Mouse (Mus musculus): ENCODE measurements at regions not wholly inside any gene's neighbourhood (a gene's known extent, or its start where the extent isn't known, plus 50 kb on each side); places are given as distances from the start of the nearest gene placed in this dataset.

GRCm38 (mm10) chr14:36691958-36692357 lies 276.6 kb downstream of the Ccser2 start:
- Histone ChIP-seq H3K27ac (replicated peaks) (no peak overlapping the region), H3K27me3 (replicated peaks; ENCODE audit: low read depth, poor library complexity, severe bottlenecking) (no peaks in the 10 kb centered on the region), H3K4me3 (no peak overlapping the region), H3K4me1 (no peaks in the 10 kb centered on the region), H3K9me3 (no peaks in the 10 kb centered on the region), H3K36me3 (replicated peaks) (no peaks in the 10 kb centered on the region)
- no peak for DNase-seq (ENCODE audit: low spot score)

GRCm38 (mm10) chr14:36691018-36691417 lies 277.6 kb downstream of the Ccser2 start:
- no peak for DNase-seq (ENCODE audit: low spot score)
- no peaks in the 10 kb centered on the region for H3K9me3 ChIP-seq
- H3K27me3 ChIP-seq (replicated peaks; ENCODE audit: low read depth, poor library complexity, severe bottlenecking) = no peaks in the 10 kb centered on the region
- H3K4me1 ChIP-seq = no peaks in the 10 kb centered on the region
- H3K36me3 ChIP-seq (replicated peaks) = no peaks in the 10 kb centered on the region
- 76% methylated on average over 2 of the region's 2 CpGs for WGBS
- H3K27ac ChIP-seq (replicated peaks) = no peak overlapping the region
- H3K4me3 ChIP-seq = no peak overlapping the region

- Histone ChIP-seq H3K36me3 (replicated peaks) (no peaks in the 10 kb centered on the region), H3K27me3 (replicated peaks; ENCODE audit: low read depth, poor library complexity, severe bottlenecking) (no peaks in the 10 kb centered on the region), H3K4me3 (no peak overlapping the region), H3K4me1 (no peaks in the 10 kb centered on the region), H3K9me3 (no peaks in the 10 kb centered on the region), H3K27ac (replicated peaks) (no peak overlapping the region)
- DNase-seq (ENCODE audit: low spot score) = no peak
- WGBS = 87% methylated on average over 1 of the region's 1 CpGs
Observed at GRCm38 (mm10) chr14:36658678-36659263, 309.8 kb downstream of the Ccser2 start.

GRCm38 (mm10) chr14:36658193-36658592 lies 310.4 kb downstream of the Ccser2 start:
- Histone ChIP-seq H3K36me3 (replicated peaks) (no peaks in the 10 kb centered on the region), H3K27ac (replicated peaks) (no peak overlapping the region), H3K4me1 (no peaks in the 10 kb centered on the region), H3K9me3 (no peaks in the 10 kb centered on the region), H3K4me3 (no peak overlapping the region), H3K27me3 (replicated peaks; ENCODE audit: low read depth, poor library complexity, severe bottlenecking) (no peaks in the 10 kb centered on the region)
- 81% methylated on average over 3 of the region's 3 CpGs for WGBS
- no peak for DNase-seq (ENCODE audit: low spot score)

- H3K9me3 ChIP-seq = no peaks in the 10 kb centered on the region
- H3K27me3 ChIP-seq (replicated peaks; ENCODE audit: low read depth, poor library complexity, severe bottlenecking) = no peaks in the 10 kb centered on the region
- H3K27ac ChIP-seq (replicated peaks) = no peak overlapping the region
- no peak overlapping the region for H3K4me3 ChIP-seq
- no peak for DNase-seq (ENCODE audit: low spot score)
- WGBS = 9% methylated on average over 6 of the region's 6 CpGs
- no peaks in the 10 kb centered on the region for H3K4me1 ChIP-seq
- H3K36me3 ChIP-seq (replicated peaks) = no peaks in the 10 kb centered on the region
Observed at GRCm38 (mm10) chr14:36652982-36653557, 315.5 kb downstream of the Ccser2 start.

GRCm38 (mm10) chr14:36651053-36651735 lies 317.4 kb downstream of the Ccser2 start:
- H3K4me3 ChIP-seq = no peak overlapping the region
- no peaks in the 10 kb centered on the region for H3K27me3 ChIP-seq (replicated peaks; ENCODE audit: low read depth, poor library complexity, severe bottlenecking)
- H3K4me1 ChIP-seq = no peaks in the 10 kb centered on the region
- no peak for DNase-seq (ENCODE audit: low spot score)
- no peaks in the 10 kb centered on the region for H3K9me3 ChIP-seq
- no peak overlapping the region for H3K27ac ChIP-seq (replicated peaks)
- WGBS = 72% methylated on average over 6 of the region's 6 CpGs
- H3K36me3 ChIP-seq (replicated peaks) = no peaks in the 10 kb centered on the region

- Histone ChIP-seq H3K36me3 (replicated peaks) (no peaks in the 10 kb centered on the region), H3K4me3 (no peak overlapping the region), H3K9me3 (no peaks in the 10 kb centered on the region), H3K4me1 (no peaks in the 10 kb centered on the region), H3K27me3 (replicated peaks; ENCODE audit: low read depth, poor library complexity, severe bottlenecking) (no peaks in the 10 kb centered on the region), H3K27ac (replicated peaks) (no peak overlapping the region)
- 84% methylated on average over 3 of the region's 3 CpGs for WGBS
- DNase-seq (ENCODE audit: low spot score) = no peak
Observed at GRCm38 (mm10) chr14:36646649-36647048, 321.9 kb downstream of the Ccser2 start.

GRCm38 (mm10) chr14:36646237-36646636 lies 322.3 kb downstream of the Ccser2 start:
- Histone ChIP-seq H3K4me1 (no peaks in the 10 kb centered on the region), H3K27ac (replicated peaks) (no peak overlapping the region), H3K4me3 (no peak overlapping the region), H3K27me3 (replicated peaks; ENCODE audit: low read depth, poor library complexity, severe bottlenecking) (no peaks in the 10 kb centered on the region), H3K9me3 (no peaks in the 10 kb centered on the region), H3K36me3 (replicated peaks) (no peaks in the 10 kb centered on the region)
- DNase-seq (ENCODE audit: low spot score) = no peak

GRCm38 (mm10) chr14:36624822-36625221 lies 343.8 kb downstream of the Ccser2 start:
- H3K27ac ChIP-seq (replicated peaks) = no peak overlapping the region
- H3K27me3 ChIP-seq (replicated peaks; ENCODE audit: low read depth, poor library complexity, severe bottlenecking) = no peaks in the 10 kb centered on the region
- no peak overlapping the region for H3K4me3 ChIP-seq
- DNase-seq (ENCODE audit: low spot score) = no peak
- no peaks in the 10 kb centered on the region for H3K36me3 ChIP-seq (replicated peaks)
- no peaks in the 10 kb centered on the region for H3K4me1 ChIP-seq
- H3K9me3 ChIP-seq = no peaks in the 10 kb centered on the region

- Histone ChIP-seq H3K4me3 (no peak overlapping the region), H3K4me1 (no peaks in the 10 kb centered on the region), H3K27ac (replicated peaks) (no peak overlapping the region), H3K9me3 (no peaks in the 10 kb centered on the region), H3K36me3 (replicated peaks) (no peaks in the 10 kb centered on the region), H3K27me3 (replicated peaks; ENCODE audit: low read depth, poor library complexity, severe bottlenecking) (no peaks in the 10 kb centered on the region)
- WGBS = 100% methylated on average over 1 of the region's 1 CpGs
- no peak for DNase-seq (ENCODE audit: low spot score)
Observed at GRCm38 (mm10) chr14:36624134-36624533, 344.4 kb downstream of the Ccser2 start.

GRCm38 (mm10) chr14:36623036-36623435 lies 345.5 kb downstream of the Ccser2 start:
- Histone ChIP-seq H3K27ac (replicated peaks) (no peak overlapping the region), H3K9me3 (no peaks in the 10 kb centered on the region), H3K4me1 (no peaks in the 10 kb centered on the region), H3K4me3 (no peak overlapping the region), H3K36me3 (replicated peaks) (no peaks in the 10 kb centered on the region), H3K27me3 (replicated peaks; ENCODE audit: low read depth, poor library complexity, severe bottlenecking) (no peaks in the 10 kb centered on the region)
- DNase-seq (ENCODE audit: low spot score) = no peak
- 80% methylated on average over 1 of the region's 1 CpGs for WGBS

GRCm38 (mm10) chr14:36618459-36619085 lies 350.0 kb downstream of the Ccser2 start:
- Histone ChIP-seq H3K9me3 (no peaks in the 10 kb centered on the region), H3K4me1 (no peaks in the 10 kb centered on the region)
- 90% methylated on average over 1 of the region's 1 CpGs for WGBS

GRCm38 (mm10) chr14:36617987-36618386 lies 350.6 kb downstream of the Ccser2 start:
- Histone ChIP-seq H3K27me3 (replicated peaks; ENCODE audit: low read depth, poor library complexity, severe bottlenecking) (no peaks in the 10 kb centered on the region), H3K27ac (replicated peaks) (no peak overlapping the region), H3K36me3 (replicated peaks) (no peaks in the 10 kb centered on the region), H3K4me1 (no peaks in the 10 kb centered on the region), H3K9me3 (no peaks in the 10 kb centered on the region), H3K4me3 (no peak overlapping the region)
- DNase-seq (ENCODE audit: low spot score) = no peak
- WGBS = 77% methylated on average over 5 of the region's 5 CpGs

More at GRCm38 (mm10) chr14:36618459-36619085, 350.0 kb downstream of the Ccser2 start:
- no peak overlapping the region for H3K27ac ChIP-seq (replicated peaks)
- no peak for DNase-seq (ENCODE audit: low spot score)
- no peaks in the 10 kb centered on the region for H3K27me3 ChIP-seq (replicated peaks; ENCODE audit: low read depth, poor library complexity, severe bottlenecking)
- H3K4me3 ChIP-seq = no peak overlapping the region
- no peaks in the 10 kb centered on the region for H3K36me3 ChIP-seq (replicated peaks)
